Mouse (Mus musculus) urinary bladder, postnatal 0 days (tissue): ENCODE measurements around the gene Nxph3. TPM values are rescaled to one million over a fixed set of nuclear protein-coding genes. Genes with fewer than 3 reads are reported as not detected.

Source experiments
- polyA plus RNA-seq: library from polyadenylated mRNA; unstranded; fragments of >200 nt; fragmentation: Nextera tagmentation; extraction: Ambion mirVana; gene quantifications from 2 replicates; pipeline ENCODE4 v1.2.1, GENCODE M21; 2015

The Nxph3 gene
- 0.39 and 0.48 TPM in 2 replicates for polyA plus RNA-seq

GRCm38 (mm10) chr11:95514298-95514861 lies at the start of gene Nxph3:
TSS of gene Nxph3 (minus strand) at chr11:95514570.

Other genes starting within 250 kb of the Nxph3 start
- 26.7 and 29.7 TPM in 2 replicates for gene Kat7, start 204.3 kb downstream of the Nxph3 start, polyA plus RNA-seq
- 4.7 TPM in 2 replicates for gene Fam117a, start 177.6 kb downstream of the Nxph3 start, polyA plus RNA-seq
- 71.6 and 72.2 TPM in 2 replicates for gene Slc35b1, start 129.9 kb downstream of the Nxph3 start, polyA plus RNA-seq
- 159 and 174 TPM in 2 replicates for gene Spop, start 100.5 kb downstream of the Nxph3 start, polyA plus RNA-seq
- gene Ngfr, start 73.2 kb upstream of the Nxph3 start, polyA plus RNA-seq, result 2.6 and 3.2 TPM in 2 replicates
- 163 and 165 TPM in 2 replicates for gene Phb, start 152.4 kb upstream of the Nxph3 start, polyA plus RNA-seq
- 13.4 TPM in 2 replicates for gene Zfp652, start 198.1 kb upstream of the Nxph3 start, polyA plus RNA-seq
- gene B130006D01Rik, start 209.0 kb upstream of the Nxph3 start, polyA plus RNA-seq, result 0.51 and 0.58 TPM in 2 replicates